Mouse (Mus musculus) brain, adult 2 months (tissue): ENCODE data around the gene Gna15.
A peak's percentile ranks its signal among the peaks of the same experiment; 100 is the strongest.

Experiments
- DNase-seq: peaks from one replicate; pipeline ENCODE4 v3.0.0; 2011; ENCODE audit warnings: low read depth, low spot score

Gna15 gene

DNA sequence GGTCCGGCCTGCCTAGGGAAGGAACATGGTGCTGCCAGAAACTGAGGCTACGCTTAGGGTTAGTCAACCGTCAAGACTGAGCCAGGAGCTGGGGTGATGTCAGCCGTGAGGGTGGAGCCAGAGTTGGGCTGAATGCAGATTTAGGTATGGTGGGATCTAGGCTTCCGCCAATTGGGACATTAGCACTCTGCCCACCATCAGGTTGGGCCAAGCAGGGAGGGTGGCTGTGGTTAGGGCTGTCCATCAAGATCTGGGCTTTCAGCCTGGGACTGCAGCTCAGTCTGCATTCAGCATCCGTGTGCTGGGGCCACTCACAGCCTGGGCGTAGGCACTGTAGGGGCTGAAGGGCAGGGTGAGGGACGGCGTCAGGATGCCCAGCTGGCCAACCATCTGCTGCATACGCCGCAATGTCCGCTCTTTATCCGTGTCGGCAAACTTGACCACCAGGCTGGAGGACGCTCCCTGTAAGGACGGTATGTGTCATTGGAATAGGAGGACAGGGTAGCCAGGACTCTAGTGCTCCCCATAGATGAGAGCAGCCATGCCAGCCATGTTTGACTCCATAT, 56.3 kb downstream of the Gna15 start:
- DNase-seq = peak; percentile 69

- DNase-seq = no peak
Observed at GRCm38 (mm10) chr10:81466881-81467280, 57.1 kb downstream of the Gna15 start.

GRCm38 (mm10) chr10:81466066-81466465, 58.0 kb downstream of the Gna15 start:
- DNase-seq = no peak

- DNase-seq = no peak
Observed at GRCm38 (mm10) chr10:81465265-81465645, 58.8 kb downstream of the Gna15 start.

- peak; percentile 43 for DNase-seq
Observed at GRCm38 (mm10) chr10:81464405-81465264, 59.4 kb downstream of the Gna15 start.

- no peak for DNase-seq
Observed at GRCm38 (mm10) chr10:81463531-81463930, 60.5 kb downstream of the Gna15 start.

DNA sequence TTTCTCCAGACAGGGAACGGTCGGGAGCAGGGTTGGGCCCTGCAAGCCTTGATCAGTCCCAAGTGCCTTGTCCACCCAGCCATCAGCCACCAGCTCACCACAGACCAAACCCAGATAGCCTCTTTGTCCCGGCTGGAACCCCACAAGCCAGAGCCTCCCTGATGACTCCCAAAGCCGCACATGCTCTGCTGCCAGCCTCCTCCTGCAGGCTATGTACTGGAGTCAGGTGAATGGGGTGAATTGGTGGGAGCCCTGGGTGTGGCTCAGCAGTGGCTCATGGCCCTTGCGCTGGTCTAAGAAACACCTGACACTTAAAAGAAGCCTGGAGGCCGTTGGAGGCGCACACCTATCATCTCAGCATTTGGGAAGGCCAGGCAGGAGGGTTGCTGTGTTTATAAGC, 61.1 kb downstream of the Gna15 start:
- DNase-seq = peak; percentile 3

GRCm38 (mm10) chr10:81462415-81462804, 61.6 kb downstream of the Gna15 start:
- peak; percentile 6 for DNase-seq

- peak; percentile 3 for DNase-seq
Observed at GRCm38 (mm10) chr10:81461673-81462414, 62.2 kb downstream of the Gna15 start.

GRCm38 (mm10) chr10:81460951-81461350, 63.1 kb downstream of the Gna15 start:
- DNase-seq = peak; percentile 1

DNA sequence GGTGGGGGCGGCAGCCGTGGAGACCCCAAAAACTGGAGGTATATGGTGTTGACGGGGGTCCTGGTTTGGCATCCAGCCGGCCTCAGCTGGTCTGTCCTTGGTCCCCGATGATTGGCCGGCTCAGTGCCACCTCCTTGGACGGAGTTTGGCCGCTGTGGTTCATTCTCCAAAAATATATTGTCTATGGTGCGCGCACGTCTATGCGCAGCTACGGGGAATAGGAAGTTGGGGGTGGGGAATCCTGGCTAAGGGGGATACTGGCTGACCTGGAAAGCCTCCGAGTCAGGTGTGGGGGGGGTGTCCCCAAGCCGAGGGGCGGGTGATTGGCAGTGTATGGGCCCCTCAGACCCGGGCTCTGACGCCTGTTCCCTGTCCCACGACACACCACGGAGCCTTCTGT, 63.6 kb downstream of the Gna15 start:
- no peak for DNase-seq

DNA sequence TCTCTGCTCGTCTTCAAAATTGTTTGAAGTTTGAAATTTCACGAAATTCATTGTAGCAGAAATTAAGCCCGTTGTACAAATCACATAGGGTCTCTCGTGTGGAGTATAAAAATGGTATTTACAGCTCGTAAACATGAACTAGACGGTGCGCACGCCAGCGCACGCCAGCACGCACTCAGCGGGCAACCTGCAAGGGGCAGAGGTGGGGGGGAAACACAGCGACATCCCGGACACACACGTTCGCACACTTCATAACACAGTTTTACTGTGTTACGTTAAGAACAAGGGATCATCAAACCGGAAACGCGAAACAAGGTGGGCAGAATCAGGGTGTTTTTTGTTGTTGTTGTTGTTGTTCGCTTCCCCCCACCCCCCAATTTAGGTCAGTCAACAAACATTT, 64.6 kb downstream of the Gna15 start:
- no peak for DNase-seq

GRCm38 (mm10) chr10:81458267-81458666, 65.8 kb downstream of the Gna15 start:
- DNase-seq = peak; percentile 10

- no peak for DNase-seq
Observed at GRCm38 (mm10) chr10:81457624-81458023, 66.4 kb downstream of the Gna15 start.

DNA sequence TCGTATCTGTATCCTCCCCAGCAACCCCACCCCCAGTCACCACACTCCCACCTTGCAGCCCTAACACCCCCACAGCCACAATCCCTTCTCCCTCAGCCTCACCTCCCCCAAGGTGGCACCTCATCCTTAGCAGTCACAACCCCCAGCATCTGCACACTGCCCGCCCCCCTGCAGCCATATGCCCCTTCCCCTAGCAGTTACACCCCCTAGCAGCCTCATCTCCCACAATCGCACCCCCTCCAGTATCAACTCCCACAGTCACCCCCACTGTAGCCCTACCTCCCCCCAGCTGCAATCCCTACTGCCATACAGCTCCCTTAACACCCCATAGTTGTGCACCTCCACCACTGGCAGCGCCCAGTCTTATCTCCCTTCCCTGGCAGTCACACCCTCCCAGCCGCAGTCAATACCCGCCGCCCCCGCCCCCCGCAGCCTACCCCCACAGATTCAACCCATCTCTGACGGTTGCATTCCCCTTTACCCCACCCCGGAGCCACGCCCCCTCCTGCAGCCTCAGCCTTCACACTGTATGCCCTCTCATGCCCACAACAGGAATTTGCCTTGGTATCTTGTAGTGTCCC, 67.0 kb downstream of the Gna15 start:
- DNase-seq = peak; percentile 5

GRCm38 (mm10) chr10:81455181-81455895, 68.7 kb downstream of the Gna15 start, which contains the start of gene Nfic:
Gene Nfic (minus strand): TSS chr10:81455635.
- DNase-seq = peak; percentile 1

DNA sequence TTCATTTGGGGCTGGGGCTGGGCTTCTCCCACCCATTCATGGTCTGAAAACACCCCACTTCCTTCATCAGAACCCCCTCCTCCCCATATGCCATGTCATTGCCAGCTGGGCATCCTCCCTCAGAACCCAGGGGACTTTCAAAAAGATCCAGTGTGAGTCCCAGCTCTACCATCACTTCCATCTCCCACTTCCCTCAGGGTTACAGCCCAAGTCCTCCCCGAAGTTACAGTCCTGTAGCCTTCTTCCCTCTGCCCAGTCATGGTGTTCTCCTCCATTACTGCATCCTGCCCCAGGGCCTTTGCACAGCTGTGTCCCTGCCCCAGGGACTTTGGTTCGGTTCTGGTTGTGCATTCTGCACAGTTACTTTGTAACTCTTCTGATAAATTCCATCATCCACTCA, 69.9 kb downstream of the Gna15 start:
- DNase-seq = no peak

GRCm38 (mm10) chr10:81452947-81453288, 71.1 kb downstream of the Gna15 start:
- DNase-seq = peak; percentile 5
